Mouse (Mus musculus) bone marrow macrophage, adult 2 months (primary cell): Measurements from ENCODE around the gene Tcp1. TPM values are rescaled to one million over a fixed set of nuclear protein-coding genes. Genes with fewer than 3 reads are reported as not detected.

Experiments used
- H3K27ac ChIP-seq: 2 replicates; pipeline ENCODE4 v1.5.1; 2012; ENCODE audit warnings: low read depth, low read length; ENCODE audit not compliant: insufficient read depth
- H3K4me1 ChIP-seq: 2 replicates; pipeline ENCODE4 v1.6.1; 2012; ENCODE audit warnings: low read length; ENCODE audit not compliant: control insufficient read depth, insufficient read depth
- H3K4me3 ChIP-seq: 2 replicates; pipeline ENCODE4 v1.5.1; 2012; ENCODE audit warnings: mild to moderate bottlenecking, low read length, moderate library complexity; ENCODE audit not compliant: insufficient read depth
- CTCF ChIP-seq: IDR thresholded peaks from 2 replicates; pipeline ENCODE4 v1.5.1; 2012; ENCODE audit warnings: low read depth, mild to moderate bottlenecking, low read length, moderate library complexity
- POLR2A ChIP-seq: IDR thresholded peaks from 2 replicates; pipeline ENCODE4 v1.6.1; 2012; ENCODE audit warnings: mild to moderate bottlenecking, low read depth, low read length, borderline replicate concordance
- polyA plus RNA-seq: library from polyadenylated mRNA; stranded (reverse); fragments of >200 nt; gene quantifications from 2 replicates; pipeline ENCODE4 v1.2.4, GENCODE M21; 2012; ENCODE audit not compliant: missing spikeins, insufficient read depth, insufficient read length

Gene Tcp1
- polyA plus RNA-seq: 124 and 133 TPM in 2 replicates

DNA sequence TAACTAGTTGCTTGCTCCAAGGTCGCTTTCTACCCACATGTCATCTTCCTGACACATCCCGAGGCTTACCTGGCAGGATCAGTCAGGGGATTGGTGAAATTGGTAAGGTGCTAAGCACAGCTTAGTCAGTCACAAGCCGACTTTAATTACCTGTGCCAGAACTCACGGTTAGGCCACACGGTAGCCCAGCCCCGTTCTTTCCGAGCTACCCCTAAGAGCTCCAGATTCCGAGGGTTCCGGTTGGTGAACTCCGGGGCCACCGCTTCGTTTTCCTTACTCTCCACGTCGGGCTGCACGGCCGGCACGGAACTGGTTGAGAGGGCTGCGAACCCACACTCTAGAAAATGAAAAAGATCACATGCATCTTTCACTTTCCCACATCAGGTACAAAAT is at the start of gene Tcp1:
Tcp1 (plus strand) TSS at position 214 of the 393 bp plus-strand sequence.
- Histone ChIP-seq H3K27ac (peak within 1 kb of the TSS; percentile 83), H3K4me3 (peak within 1 kb of the TSS; percentile 97), H3K4me1 (peaks cover 6% of the 10 kb centered on the region)
- TF ChIP-seq POLR2A (no peak), CTCF (no peak)

DNA sequence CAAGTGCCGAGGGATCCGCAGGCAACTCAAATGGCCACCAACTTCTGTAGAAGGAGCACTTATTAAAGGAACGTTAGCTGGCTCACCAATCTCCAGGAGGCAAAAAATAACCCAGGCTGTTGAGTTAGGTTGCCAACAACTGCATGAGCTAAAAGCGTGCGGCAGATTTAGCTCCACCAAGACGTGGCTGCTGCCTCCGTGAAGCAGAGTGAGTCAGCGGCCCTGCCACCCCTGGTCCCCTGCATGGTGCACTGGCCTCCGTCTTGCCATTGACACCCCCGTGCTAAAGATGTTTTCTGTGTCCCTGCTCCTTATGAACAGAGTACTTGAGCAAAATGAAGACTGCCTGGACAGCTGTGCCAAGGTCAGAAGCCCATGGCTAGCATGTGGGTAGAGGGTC is 48.6 kb upstream of the Tcp1 start:
- Histone ChIP-seq H3K4me3 (no peak overlapping the region), H3K4me1 (no peaks in the 10 kb centered on the region), H3K27ac (no peak overlapping the region)
- TF ChIP-seq POLR2A: no peak
- no peak for TF ChIP-seq CTCF

DNA sequence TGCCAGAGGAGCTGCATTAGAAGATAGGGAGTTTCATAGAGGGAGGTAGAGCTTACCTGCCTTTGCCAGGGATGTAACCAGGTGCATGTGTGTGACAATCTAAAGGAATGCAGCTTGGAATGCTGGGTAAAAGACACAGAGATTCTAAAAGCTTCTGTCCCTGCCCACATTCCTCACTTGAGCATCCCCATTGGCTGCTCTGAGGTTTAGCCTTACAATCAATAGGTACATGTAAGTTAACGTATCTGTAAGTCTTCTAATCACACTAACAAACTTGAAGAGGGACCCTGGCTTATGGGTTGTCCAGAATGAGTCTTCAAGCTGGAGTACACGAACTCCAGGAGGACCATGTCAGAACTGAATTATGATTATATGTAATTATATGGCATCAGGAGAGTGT is 47.5 kb upstream of the Tcp1 start, which contains the start of gene Mas1:
Mas1 (minus strand) TSS at position 101 of the 400 bp plus-strand sequence.
- TF ChIP-seq CTCF (no peak), POLR2A (no peak)
- Histone ChIP-seq H3K4me3 (no peak within 1 kb of the TSS), H3K27ac (no peak within 1 kb of the TSS), H3K4me1 (no peaks in the 10 kb centered on the region)

DNA sequence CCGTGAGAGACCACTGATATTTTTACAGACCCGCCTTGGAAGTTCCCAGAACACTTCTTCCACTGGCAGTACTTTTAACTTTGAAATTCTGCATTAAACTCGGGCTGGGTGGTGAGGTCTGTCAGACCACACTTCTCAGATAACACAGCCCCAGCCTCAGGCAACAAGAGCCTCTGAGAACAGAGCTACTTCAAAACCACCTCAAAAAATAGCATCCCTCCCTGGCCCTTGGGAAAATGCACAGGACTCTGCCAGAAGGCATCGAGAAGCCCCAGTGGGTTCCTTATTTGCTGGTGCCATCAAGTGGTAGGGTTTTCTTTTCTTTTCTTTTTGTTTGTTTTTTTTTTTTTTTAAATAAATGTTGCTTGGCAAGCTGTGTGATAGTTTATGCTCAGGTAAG is 46.9 kb upstream of the Tcp1 start:
- Histone ChIP-seq H3K27ac (no peak overlapping the region), H3K4me1 (no peaks in the 10 kb centered on the region), H3K4me3 (no peak overlapping the region)
- no peak for TF ChIP-seq POLR2A

DNA sequence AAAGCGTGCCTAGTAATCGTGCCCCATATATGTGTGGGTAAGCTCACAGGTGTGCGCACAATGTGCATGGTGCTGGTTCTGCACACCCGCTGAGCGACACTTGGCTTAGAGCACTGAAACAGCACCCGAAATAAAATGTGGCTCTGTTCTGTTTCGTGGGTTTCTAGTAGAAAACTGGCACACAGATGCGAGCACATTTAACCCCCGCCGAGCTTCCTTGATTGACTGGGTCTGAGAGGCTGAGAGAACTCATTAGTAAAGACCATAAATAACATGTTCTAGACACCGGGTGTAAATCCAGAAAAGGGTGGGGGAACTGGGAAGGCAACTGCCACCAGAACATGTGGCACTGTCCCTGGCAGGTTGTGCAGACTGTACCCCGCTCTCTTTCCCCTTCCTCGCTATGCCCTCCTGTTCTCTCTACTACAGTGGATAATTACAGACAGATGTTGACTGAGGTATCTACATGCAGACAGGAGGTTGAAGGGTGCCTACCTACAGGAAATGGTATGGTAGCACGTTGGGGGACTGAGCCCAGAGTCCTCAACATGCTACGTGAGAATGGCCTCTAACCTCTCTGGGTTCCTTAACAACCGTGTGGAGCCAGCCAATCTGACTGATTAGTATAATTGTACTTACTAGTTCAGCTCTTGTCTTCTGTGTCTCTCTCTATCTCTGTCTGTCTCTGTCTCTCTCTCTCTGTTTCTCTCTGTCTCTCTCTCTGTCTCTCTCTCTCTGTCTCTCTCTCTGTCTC is 43.0 kb upstream of the Tcp1 start:
- no peak for TF ChIP-seq POLR2A
- TF ChIP-seq CTCF: no peak
- H3K27ac ChIP-seq: no peak overlapping the region
- H3K4me3 ChIP-seq: no peak overlapping the region
- no peaks in the 10 kb centered on the region; the same call in 1 of the 2 replicates for H3K4me1 ChIP-seq

DNA sequence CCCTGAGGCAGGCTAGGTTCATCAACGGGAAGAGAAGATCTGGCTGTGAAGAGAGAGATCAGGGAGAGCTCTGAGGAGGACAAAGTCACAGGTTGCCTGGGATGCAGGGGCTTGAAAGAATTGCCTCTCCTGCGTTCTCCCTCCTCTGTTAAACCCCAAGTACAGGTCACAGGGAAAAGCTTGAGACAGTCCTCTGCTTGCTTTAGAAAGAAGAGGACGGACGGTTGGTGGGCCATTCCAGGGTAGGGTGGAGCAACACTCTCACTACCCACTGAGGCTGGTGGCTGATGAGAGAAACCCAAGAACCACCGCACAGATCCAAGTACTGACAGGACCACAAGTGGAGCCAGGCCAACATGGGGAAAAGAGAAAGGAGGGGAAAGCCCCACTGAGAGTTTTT is 39.8 kb upstream of the Tcp1 start, which contains the start of gene Mrgprh:
Mrgprh (plus strand) TSS at position 301 of the 400 bp plus-strand sequence.
- H3K4me1 ChIP-seq: no peaks in the 10 kb centered on the region; the same call in 1 of the 2 replicates
- no peak within 1 kb of the TSS for H3K4me3 ChIP-seq

DNA sequence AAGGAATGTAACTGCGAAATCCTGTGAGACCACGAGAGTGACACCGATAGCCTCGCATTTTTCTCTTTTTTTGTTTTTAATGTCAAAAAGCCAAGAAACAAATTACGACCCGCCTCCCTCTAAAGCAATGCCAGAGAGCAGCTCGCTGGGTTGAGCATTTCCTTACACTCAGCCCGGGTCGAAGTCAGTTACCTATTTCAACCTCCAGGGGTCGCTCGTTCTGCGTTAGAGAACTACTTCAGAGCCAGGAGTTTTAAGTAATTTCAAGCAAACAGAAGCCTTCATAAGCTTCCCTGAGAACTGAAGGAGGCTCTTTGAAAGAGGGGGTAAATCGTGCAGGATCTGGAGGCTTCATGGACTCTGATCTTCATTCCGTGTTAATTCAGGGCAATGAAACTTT is 35.3 kb upstream of the Tcp1 start:
- TF ChIP-seq CTCF: peak; percentile 43
- no peak for TF ChIP-seq POLR2A
- H3K27ac ChIP-seq: no peak overlapping the region
- H3K4me1 ChIP-seq: no peaks in the 10 kb centered on the region; the same call in 1 of the 2 replicates
- no peak overlapping the region for H3K4me3 ChIP-seq

More for the DNA sequence above, 39.8 kb upstream of the Tcp1 start, which contains the start of gene Mrgprh:
- no peak within 1 kb of the TSS for H3K27ac ChIP-seq
- TF ChIP-seq CTCF (no peak), POLR2A (no peak)

DNA sequence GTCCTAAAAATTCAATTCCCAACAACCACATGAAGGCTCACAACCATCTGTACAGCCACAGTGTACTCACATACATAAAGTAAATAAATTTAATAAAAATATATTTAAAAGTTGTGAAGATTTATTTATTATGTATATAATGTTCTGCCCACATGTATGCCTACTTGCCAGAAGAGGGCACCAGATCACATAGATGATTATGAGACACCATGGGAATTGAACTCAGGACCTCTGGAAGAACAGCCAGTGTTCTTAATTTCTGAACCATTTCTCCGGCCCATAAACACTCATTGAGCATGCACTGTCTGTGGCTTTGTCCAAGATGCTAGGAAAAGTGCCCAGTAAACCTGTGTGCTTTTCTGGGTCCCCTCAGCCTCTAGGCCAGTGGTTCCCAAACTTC is 34.3 kb upstream of the Tcp1 start:
- no peak overlapping the region for H3K27ac ChIP-seq
- no peaks in the 10 kb centered on the region; the same call in 1 of the 2 replicates for H3K4me1 ChIP-seq
- no peak overlapping the region for H3K4me3 ChIP-seq
- TF ChIP-seq CTCF (no peak), POLR2A (no peak)

DNA sequence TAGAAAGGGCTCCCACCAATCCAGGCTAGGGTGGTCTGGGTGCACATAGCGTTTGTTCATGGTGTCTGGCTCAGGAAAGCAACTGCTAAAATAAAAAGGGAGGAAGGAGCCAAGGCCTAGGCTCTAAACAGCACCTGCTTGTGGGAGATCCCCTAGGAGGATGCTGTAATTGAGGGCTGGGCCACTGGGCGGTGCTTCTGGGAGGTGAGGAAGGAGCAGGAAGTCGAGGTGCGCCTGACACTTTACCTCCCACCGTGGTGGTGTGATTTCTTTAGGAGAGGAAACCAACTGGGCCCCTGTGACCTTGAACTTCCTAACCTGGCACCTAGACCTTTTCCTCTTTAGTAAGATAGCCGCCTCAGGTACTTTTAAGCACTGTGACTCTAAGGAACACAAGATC is 28.9 kb upstream of the Tcp1 start:
- TF ChIP-seq CTCF (no peak), POLR2A (no peak)
- no peak overlapping the region for H3K4me3 ChIP-seq
- H3K4me1 ChIP-seq: no peaks in the 10 kb centered on the region
- no peak overlapping the region for H3K27ac ChIP-seq

DNA sequence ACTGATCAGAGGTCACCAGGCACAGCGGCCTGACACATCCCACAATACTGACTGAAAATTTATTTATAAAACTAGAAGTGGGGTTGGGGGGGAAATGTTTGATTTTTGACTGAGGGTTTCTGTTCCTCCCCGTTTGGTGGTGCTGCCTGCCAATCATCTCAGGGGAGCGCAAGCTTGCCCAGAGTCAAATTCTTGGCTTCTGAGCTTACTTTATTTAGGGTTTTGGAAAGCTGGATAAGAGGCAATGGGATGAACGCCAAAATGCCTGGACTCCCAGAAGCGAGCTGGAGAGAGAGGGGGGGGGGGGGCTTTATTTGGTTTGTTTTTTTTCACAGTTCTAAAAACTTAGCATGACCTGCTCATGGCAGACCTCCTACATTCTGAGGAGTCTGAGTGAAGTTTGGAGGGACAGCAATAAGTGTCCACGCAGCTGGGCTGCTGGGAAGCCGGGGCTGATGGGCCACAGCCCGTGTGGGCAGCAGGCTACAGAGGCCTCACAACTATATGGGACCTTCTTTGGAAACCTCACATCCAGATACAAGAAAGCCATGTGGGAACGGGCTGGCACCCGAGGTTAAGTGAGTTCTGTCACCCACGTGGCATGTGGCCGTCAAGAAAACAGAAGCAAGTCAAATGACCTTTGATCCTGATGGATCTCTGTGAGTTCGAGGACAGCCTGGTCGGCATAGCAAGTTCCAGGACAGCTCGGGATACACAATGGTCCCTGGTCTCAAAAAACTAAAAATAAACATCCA is 28.3 kb upstream of the Tcp1 start:
- no peak for TF ChIP-seq CTCF
- TF ChIP-seq POLR2A: no peak
- Histone ChIP-seq H3K4me1 (no peaks in the 10 kb centered on the region), H3K27ac (no peak overlapping the region), H3K4me3 (no peak overlapping the region)
